Mouse (Mus musculus) brain, embryonic 14.5 days (tissue): ENCODE measurements around the gene Upk1b. TPM values are rescaled to one million over a fixed set of nuclear protein-coding genes. Genes with fewer than 3 reads are reported as not detected.
A peak's percentile ranks its signal among the peaks of the same experiment; 100 is the strongest.

ENCODE experiments used
- DNase-seq: peaks from one replicate; pipeline ENCODE4 v3.0.0-alpha.2; 2011; ENCODE audit warnings: low read depth
- CTCF ChIP-seq: fragments of 200-500 bp; IDR thresholded peaks from 2 replicates; pipeline ENCODE4 v1.5.1; 2012; ENCODE audit warnings: inconsistent platforms, mild to moderate bottlenecking, moderate library complexity, borderline replicate concordance; ENCODE audit not compliant: insufficient read depth, insufficient read length; ENCODE audit errors: extremely low read depth
- POLR2A ChIP-seq: fragments of 200-500 bp; IDR thresholded peaks from 2 replicates; pipeline ENCODE4 v1.6.1; 2012; ENCODE audit warnings: mild to moderate bottlenecking, inconsistent platforms, borderline replicate concordance; ENCODE audit not compliant: poor library complexity, insufficient read depth, insufficient read length, severe bottlenecking; ENCODE audit errors: extremely low read depth
- polyA plus RNA-seq: library from polyadenylated mRNA; depleted of rRNA; stranded (reverse); fragments of >200 nt; gene quantifications from 2 replicates; pipeline ENCODE4 v1.2.3, GENCODE M21; 2012

The Upk1b gene
- polyA plus RNA-seq, 1 experiment: 2.7 TPM

DNA sequence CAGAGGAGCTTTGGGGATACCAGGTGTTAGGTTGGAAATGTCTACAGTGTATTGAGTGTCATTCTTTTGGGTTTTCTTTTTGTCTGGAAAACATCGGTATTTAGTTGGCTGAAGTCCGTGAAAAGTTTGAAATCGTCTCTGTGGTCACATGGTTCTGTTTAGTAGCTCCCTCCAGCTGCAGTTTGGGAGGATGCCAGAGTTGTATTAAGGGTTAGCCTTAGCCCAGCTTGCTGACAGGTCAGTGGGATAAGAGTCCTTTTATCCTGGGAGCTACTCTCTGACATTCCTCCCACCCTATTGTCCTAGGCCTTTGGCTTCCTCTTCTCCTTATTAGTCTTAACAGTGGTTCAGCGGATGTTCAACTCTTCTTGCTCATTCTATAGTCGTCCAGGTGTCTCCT is 38.2 kb downstream of the Upk1b start:
- no peak for DNase-seq
- TF ChIP-seq CTCF (no peak), POLR2A (no peak)

DNA sequence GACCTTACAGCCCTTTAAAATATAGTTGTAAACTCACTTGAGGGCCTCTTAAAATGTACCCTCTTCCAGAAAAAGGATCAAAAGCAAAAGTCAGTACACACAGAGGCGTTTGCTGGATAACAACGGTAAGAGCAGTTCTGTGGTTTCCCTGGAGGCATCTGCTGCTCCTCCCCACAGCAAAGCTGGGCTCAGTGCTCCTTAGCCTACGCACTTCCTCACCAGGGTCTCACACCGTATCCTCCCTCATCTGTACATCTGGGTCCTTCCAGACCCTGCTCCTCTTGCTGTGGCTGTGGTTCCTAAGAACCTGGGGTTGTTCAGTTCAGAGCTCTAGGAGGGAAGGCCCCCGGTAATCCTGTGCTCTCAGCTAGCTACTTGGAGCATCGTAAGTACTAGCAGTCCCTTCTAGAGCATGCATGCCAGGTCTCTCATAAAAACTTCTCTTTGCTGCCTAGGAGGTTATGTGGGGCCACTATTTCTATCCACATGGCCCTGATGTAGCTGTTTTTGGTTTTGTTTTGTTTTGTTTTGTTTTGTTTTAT is 39.2 kb downstream of the Upk1b start:
- TF ChIP-seq CTCF: no peak
- no peak for DNase-seq

DNA sequence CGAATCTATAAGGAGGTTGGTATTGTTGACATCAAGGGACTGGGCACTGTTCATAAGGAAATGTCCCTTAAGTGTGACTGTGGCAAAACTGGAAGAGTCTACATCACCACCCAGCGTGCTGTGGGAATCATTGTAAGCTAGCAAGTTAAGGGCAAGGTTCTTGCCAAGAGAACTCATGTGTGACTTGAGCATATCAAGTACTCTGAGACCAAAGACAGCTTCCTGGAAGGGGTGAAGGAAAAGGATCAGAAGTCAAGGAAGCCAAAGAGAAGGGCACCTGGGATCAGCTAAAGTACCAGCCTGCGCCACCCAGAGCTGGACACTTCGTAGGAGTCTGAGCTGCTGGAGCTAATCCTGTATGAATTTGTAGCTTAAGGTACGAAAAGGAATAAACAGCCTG is 39.9 kb downstream of the Upk1b start:
- TF ChIP-seq CTCF (no peak), POLR2A (no peak)

DNA sequence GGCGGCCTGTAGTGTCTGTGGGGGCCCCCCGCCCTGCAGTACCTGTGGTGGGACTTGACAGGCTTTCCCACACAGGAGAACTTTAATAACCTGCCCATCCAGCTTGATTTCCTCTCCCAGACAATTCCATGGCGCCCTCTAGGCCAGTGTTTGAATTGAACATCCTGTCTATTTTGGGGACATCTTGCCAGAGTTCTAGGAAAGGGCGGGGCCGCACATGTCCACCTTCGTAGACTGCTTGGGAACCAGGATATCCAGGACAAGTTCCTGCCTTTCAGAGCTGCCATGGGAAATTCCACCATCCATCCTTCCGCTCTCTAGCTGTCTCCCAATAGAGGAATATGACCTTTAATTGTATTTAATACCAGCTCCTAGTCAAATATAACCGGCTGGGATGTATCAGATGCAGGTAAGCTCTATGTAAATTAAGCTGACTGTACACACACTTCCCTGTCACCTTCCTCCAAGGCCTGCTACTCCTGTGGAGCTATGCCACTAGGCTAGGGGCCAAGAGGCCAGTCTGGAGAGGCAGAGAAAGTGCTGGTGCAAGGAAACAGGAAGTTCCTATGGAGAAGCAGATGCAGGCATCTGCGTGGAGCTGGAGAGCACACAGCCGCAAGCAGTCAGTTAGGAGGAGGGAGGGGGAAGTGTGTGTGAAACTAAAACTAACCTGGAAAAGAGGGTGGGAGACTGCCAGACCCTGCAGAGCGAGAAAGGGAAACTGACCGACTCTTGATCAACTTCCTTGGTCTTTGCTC is 41.8 kb downstream of the Upk1b start:
- peak; percentile 7 for DNase-seq
- no peak for TF ChIP-seq CTCF
- no peak for TF ChIP-seq POLR2A

More for the DNA sequence above, 39.9 kb downstream of the Upk1b start:
- DNase-seq: no peak

DNA sequence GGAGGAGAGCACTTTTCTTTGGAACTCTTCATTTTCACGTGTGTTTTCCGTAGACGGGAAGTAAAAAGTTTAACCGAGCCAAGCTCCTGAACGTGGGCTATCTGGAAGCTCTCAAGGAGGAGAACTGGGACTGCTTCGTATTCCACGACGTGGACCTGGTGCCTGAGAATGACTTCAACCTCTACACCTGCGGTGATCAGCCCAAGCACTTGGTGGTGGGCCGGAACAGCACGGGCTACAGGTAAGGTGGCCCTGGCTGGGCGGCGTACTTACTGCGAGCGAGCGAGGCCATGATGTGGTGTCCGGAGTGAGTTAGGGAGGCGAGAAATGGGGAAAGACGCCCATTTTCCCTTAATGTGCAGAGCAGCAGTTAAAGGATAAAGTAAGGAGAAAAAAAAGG is 42.5 kb downstream of the Upk1b start:
- no peak for TF ChIP-seq POLR2A
- TF ChIP-seq CTCF: no peak
- DNase-seq: no peak

DNA sequence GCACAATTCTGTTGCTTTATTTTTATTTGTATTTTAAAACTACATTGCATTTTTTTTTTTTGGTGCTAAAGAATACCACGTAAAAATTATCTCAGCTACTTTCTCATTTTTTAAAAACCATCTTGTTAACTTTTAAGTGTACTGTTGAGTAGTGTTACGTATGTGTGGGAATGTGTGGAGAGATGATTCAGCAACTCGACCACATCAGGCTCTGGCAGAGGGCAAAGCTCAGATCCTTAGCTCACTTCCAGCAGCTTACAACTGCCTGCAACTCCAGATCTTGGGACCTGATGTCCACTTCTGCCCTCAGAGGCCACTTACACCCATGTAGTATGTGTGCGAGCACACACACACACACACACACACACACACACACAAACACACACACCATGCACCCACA is 43.6 kb downstream of the Upk1b start:
- TF ChIP-seq CTCF (no peak), POLR2A (no peak)
- peak; percentile 13 for DNase-seq

DNA sequence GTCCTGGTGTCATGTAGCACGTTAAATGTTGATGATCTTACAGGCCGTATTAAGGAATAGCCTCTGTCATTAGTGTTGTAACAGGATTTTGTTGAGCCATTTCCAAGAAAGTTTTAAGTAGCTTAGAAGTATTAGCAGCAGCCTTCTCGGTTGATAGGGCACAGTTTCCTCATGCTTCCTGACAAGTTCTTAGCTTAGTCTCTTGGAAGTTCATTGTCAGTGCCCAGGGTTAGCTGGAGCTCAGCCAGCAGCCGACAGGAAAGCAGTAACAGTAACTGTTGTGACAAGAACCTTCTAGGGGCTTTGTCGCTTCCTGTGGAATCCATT is 44.0 kb downstream of the Upk1b start:
- DNase-seq: peak; percentile 84
- TF ChIP-seq POLR2A: no peak
- no peak for TF ChIP-seq CTCF

DNA sequence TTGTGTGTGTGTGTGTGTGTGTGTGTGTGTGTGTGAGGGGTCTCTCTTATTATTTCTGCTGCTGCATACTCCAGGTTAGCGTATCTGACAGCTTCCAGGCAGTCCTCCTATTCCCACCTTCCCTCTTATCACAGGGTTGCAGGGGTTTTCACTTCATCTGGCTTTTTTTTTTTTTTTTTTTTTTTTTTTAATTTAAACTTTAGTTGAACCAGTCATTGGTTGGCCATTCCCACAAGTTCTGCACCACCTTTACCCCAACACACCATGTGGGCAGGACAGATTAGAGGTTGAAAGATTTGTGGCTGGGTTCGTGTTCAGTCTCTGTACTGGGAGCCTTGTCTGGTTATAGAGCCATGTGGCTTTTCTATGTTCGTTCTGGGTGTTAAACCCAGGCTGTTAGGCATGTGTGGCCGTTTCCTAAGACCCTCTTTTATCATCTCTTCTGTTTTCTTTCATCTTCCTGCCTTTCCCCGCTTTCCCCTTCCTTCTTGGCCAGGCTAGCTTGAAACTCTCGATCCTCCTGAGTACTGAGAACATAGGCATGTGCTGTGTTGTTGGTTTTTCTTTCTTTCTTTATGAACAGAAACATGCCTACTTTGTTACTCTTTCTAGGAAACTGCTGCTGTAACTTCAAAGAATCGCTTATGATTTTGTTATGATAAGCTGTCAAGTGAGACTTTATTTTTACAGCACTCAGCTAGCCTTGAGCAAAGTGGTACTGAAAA is 44.5 kb downstream of the Upk1b start:
- no peak for TF ChIP-seq CTCF
- TF ChIP-seq POLR2A: no peak
- no peak for DNase-seq

DNA sequence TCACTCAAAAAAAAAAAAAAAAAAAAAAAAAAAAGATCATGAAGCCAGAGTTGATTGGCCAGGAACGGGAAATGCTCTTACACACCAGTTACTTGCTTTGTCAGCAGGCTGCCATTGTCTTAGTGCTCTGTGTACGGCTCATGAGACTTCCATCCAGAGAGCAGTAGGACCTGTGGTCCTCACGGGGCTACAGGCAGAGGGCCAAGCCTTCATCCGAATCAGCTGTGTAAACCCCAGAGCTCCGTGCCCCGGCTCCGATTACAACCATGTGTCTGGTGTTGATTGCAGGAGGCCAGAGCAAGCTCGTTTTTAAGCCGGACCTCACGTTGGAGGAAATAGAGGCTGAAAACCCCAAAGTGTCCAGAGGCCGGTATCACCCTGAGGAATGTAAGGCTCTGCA is 46.5 kb downstream of the Upk1b start:
- no peak for TF ChIP-seq CTCF
- TF ChIP-seq POLR2A: no peak
- peak; percentile 49 for DNase-seq

DNA sequence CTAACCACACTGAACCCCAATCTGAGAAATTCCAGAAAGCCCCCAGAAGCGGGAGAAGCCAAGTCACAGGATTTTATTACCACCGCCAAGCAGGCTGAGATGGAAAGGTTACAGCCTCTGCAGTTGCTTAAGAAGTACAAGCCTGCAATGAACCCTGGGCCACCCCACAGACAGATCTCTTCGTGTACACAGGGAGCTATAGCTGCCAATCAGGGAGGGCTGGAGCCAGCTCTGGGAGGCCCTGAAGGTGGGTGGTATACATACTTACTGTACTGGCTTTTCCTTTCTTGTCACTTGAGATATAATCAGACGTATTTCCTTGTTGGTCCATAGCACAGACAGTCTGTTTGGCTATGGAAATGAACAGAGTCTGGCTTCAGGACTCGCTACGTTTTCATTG is 49.3 kb downstream of the Upk1b start:
- no peak for TF ChIP-seq POLR2A
- no peak for DNase-seq

DNA sequence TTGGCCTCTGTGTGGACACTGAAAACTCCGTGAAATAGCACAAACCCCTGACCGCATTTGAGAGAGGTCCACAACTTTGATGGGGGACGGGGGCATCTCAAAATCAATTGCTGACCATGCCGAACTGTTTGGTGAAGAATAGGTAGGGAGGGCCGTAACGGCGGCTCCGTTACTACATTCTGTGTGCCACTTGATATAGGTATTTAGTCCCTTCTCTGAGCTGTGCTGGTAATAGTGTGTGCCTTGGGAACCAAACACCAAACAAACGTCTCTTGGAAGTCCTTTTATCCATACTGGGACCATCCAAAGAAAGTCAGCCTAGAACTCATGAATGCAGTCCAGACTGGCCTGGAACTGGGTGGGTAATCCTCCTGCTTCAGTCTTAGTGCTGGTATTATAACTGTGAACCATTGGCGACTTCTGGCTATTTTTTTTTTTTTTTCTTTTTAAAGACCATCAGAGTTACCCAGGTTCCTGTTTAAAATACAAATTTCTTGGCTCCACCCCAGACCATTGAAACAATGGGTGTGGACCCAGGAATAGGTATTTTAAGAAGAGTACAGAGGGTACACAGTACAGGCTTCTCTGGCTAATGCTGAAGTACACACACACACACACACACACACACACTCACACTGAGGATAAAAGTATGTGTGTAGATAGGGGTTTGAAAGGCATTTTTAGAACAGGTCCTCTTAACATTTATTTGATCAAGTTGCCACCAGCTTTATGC is 56.0 kb downstream of the Upk1b start:
- TF ChIP-seq POLR2A: no peak
- no peak for TF ChIP-seq CTCF
- DNase-seq: no peak

DNA sequence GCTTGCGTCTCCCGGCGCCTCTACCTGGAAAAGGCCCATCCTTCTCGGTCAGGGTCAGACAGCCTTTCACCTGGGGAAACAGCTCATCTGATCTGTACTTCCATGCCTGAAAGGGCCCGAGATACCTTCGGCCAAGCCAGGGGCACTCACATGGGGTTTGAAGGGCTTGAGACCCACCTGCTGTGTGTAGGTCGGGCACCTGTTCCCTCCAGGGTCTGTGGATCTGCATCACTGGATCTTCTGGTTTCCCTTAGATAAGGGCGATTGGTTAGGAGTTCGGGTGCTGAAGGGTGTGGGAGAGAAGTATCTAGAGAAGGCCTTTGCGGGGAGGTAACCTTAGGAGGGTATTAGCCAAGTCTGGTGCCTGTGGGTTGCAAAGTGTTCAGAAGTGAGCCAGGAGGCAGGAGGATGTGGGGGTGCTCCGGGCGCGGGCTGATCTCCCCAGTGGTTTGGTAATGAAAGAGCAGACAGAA is 57.4 kb downstream of the Upk1b start:
- TF ChIP-seq CTCF (no peak), POLR2A (no peak)
- DNase-seq: peak; percentile 58

DNA sequence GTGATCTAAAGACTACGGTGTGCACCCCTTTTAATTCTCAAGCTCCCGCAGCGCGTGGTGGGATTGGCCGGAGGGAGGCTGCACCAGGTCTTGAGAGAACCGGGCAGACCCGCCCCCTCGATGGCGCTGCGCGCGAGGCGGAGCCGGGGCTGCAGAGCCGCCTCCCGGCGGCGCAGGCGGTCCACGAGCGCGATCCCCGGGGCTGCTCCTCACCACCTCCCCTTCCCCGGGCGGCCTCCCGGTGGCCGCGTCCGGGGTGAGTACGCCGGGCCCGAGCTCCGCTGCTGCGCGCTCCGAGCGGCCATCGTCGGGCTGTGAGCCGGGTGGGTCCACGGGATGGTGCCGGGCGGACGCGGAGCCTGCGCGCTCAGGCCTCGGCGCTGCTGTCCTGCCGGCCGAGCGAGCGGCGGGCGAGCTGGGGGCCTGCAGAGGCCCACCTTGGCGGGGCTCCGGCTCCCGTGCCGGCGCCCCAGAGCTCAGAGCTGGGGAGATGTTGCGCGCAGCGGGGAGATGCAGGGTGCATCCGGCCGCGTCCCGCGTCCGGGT is 57.9 kb downstream of the Upk1b start, which contains the start of gene B4galt4:
Gene B4galt4 (plus strand): TSS at position 152 of the 546 bp plus-strand sequence.
- peak; percentile 89 for DNase-seq
- TF ChIP-seq POLR2A (peak; percentile 90), CTCF (no peak)

DNA sequence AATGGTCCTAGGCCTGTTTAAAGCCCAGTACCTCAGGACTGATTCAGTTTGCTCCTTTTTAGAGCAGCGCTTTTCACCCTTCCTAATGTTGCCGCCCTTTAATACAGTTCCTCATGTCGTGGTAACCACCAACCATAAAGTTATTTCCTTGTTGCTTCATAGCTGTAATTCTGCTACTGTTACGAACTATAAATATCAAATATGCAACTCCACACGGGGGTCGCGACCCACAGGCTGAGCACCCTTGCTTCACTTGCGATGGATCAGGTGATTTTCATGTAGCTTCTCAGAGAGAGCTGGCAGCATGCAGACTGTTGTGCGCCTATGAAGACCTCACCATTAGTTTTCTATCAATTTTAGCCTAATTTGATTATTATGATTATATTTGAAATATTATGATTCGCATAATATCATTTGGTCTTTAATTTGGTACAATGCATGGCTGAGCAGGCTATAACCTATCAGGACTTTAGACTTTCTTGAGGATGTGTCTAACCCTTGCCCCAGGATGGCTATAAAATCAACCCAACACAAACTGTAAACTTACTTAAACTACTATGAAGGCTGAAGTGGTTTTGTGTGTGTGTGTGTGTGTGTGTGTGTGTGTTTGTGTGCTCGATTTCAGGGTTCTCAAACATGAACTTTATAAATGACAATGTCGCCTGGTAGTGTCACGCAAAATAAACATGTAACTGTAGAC is 58.8 kb downstream of the Upk1b start:
- no peak for DNase-seq
- no peak for TF ChIP-seq POLR2A
- TF ChIP-seq CTCF: no peak
